Mouse (Mus musculus): ENCODE measurements around the gene Gpatch4.

Gene Gpatch4

DNA sequence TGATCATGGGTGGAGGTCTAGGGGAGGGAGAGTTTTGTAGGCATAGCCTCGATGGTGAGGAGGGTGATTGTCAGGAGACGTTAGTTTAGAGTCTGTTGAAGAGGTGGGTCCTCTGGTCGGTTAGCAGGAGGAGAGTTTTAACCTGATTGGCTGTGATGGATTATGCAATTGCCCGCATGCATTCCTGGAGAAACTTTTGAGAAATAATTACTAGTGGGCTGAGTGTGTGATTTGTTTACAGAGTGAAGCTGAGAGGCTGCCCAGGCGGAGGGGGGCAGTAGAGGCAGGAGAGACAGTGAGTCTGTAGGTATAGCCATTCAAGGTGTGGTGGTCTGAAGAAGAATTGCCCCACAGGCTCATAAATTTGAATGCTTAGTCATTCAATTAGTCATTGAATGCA, 9.4 kb upstream of the Gpatch4 start:
- DNase-seq = no peak

DNA sequence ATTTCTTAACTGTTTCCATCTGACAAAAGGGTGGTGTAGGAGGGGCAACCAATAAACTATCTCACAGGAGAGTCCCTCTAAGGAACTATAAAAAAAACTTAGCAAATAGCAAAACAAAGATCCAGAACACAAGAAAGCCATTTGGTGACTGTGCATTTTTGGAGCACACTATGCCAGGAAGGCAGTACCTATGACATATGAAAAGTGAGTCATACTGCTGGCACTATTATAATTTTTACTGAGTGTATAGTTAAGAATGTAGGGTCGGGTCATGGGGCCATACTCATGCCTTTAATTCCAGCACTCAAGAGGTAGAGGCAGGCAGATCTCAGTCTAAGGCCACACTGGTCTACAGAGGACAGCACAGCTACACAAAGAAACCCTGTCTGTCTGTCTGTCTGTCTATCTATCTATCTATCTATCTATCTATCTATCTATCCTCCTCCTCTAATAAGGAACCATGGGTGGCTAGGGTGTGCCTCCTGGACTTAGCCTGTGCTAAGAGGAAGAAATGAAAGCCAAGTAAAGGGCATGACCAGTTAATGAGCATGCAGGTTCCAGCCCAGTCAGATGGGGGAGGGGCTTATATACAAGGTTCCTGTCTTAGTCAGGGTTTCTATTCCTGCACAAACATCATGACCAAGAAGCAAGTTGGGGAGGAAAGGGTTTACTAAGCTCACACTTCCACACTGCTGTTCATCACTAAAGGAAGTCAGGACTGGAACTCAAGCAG, 7.2 kb upstream of the Gpatch4 start:
- DNase-seq = no peak

DNA sequence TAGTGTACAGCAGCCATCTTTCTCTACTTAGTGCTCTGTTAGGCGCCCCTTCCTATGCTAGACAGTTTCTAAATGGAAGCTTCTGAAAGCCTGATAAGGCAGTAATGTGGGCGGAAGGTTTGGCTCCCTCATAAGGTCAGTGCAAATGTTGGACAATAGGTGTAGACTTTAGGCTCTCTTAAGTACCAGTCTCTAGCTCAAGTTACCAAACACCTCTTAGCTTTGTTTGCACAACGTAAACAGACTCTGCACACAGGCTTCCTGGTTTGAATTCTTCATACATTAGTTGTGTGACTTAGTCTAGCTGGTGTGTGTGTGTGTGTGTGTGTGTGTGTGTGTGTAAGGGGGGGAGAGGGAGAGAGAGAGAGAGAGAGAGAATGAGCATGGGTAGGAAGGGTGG, 6.6 kb downstream of the Gpatch4 start:
- no peak for DNase-seq

DNA sequence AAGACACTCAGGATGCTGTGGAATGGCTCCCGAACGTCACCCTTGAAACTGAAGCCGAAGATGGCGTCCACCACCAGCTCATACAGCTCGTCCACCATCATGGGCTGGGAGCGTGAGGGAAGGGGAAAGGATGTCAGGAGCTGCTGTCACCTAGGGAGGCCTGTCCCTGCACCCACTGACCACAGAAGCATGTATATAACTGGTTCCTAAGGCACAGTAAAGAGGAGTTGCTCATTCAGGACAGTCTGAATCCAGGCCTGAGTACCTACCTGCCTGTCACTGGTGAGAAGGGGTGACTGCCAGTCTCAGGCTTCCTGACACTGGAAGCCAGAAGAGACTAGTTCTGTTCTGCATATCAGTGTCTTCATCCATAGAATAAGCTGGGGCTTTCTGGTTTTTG, 14.1 kb downstream of the Gpatch4 start:
- no peak for DNase-seq

DNA sequence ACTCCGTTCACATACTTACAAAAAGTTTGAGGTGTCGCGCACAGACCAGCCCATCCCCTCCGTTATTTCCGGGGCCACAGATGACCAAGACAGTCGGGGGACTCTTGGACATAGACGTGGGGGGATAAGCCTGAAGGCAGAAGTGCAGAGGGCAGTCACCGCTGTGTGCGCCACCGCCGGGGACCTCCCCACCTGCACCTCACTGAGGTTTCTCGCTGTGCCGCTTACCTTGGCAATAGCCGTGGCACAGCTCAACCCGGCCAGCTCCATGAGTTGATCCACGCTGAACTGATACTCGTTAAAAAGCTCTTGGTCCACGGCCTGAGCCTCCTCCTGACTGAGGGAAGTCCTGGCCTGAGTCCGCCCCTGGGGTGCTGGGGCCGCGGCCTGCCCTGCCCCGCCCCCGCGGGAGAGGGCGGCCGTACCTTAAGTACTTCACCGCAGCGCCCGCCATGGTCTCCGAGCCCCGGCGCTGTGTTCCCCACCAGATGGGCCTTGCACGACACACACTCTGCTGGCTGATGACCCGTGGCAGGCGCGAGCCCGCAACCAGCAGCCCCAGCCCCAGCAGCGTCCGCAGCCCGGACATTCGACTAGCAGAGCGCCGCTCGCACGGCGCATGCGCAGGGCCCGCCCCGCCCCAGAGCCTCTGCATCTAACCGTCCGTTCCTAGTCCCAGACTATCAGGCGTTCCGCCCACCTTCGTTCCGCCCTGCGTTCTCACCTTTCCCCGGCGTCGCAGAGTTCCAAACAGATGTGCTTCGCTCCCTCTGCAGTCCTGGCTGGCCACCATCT, 15.2 kb downstream of the Gpatch4 start, which contains the start of gene Naxe:
Naxe (minus strand) TSS at position 594 of the 795 bp plus-strand sequence.
- peak; percentile 67 to 72 for DNase-seq

DNA sequence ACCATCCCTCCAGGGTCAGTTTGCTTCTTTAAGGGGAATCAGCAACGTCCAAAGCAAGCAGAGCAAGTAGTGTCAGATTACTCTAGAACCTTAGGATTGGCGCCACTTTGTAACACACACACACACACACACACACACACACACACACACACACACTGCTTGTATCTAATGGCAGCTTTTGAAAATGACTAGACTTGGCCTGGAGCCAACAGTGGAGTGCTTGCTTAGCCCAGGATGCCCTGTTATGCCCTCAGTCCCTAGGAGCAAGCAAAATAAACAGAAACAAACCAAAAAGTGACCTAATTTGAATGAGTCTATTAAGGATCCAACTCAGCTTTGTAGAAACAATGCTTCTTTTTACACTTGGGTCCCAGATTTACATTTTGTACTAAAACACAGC, 25.5 kb downstream of the Gpatch4 start:
- no peak for DNase-seq

DNA sequence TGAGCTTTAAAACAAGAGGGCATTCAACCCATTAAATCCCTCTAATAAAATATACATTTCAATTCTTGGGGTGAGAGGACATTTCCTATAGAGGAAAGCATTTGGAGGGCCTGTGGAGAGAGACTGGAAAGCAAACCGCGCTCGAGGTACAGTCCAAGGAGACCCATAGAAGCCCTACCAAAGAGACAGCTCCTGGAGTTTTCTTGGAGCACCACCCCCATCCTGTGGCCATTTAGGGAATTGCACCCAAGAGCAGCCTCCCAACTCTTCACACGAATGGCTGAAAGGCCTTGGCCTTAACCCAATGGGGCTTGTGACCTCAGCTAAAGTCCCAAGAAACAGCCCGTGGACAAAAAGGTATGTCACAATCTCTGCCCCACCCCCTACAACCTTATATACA, 28.9 kb downstream of the Gpatch4 start:
- DNase-seq = peak; percentile 51

DNA sequence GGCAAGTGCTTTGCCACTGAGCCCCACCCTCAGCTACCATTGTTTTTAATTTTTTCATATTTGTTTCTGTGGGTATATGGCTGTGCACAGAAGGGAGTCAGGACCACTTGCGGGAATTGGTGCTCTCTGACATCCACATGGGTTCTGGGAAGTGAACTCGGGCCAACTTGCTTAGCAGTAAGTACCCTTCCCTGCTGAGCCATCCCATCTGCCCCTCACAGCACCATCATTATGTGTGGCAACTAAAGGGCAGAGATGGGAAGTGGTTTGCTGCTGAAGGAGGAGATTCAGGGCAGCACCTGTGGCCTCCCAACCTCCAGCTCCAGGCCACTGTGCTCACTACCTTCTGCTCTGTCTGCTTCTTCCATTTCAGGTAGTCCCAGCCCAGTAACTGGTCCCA, 30.7 kb downstream of the Gpatch4 start:
- DNase-seq = no peak

DNA sequence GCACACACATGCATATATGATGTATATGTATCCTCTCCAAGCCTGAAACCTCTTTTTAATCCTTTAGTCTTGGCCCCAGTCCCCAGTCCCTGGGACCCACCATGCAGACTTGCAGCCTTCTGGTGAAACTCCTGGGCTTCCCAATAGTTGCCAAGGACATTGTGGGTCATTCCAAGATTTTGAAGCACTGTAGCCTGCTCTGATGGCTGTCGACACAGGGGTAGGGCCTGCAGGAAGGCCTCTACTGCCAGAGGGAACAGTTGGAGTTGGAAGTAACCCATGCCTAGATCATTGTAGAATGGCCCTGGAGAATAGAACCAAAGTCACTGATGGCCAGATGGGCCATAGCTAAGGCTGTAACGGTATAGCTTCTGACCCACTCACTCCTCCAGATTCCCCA, 31.4 kb downstream of the Gpatch4 start:
- no peak for DNase-seq

DNA sequence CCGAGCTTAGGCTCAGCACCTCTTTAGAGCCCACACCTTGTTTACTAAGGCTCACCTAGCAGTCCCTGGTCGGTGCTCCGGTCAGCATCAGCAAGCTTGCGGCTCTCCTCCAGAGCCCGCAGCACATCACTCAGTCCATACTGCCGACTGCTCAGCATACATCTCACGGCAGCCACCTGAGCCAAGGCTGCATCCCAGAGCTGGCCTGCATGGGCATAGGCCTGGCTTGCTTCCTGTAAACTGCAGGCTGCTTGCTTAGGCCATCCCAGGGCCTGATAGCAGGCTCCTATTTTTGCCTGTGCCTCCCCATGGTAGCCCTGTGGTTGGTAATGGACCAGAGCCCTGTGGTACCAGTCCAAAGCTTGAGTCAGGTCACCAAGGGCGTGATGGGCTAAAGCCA, 31.9 kb downstream of the Gpatch4 start:
- DNase-seq = no peak

DNA sequence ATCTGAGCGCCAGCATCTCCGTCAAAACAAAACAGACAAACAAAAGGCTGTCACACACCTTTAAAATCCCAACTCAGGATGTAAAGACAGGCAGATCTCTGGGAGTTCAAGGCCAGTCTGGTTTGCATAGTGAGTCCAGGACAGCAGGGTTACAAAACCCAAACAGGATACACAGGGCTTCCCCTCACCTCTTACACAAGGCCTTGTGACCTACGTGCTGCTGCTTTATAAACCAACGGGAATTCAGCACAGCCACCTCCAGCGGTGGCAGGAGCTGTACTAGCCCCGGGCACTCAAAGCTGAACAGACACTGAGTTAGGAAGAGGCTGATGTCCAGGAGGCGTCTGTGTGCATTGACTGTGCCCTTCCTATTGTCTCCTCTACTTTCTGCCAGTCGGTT, 34.5 kb downstream of the Gpatch4 start:
- DNase-seq = no peak

DNA sequence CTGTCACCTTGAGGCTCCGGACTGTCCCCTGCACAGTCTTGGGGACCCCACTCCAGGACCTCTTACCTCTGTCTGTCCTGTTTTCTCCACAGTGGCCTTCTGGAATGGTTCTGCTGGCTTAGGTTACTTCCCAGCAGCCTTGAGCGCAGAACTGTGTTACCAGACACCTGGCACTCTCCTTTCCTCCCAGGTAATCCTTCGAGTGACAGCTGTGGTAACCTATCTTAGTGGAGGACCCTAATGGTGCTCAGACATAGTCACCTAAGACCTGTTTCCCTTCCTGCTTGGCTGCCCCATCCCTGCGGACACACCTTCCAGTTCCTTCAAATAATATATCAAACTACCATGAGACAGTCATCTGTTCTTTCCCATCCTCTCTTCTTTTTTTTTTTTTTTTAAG, 35.3 kb downstream of the Gpatch4 start, which contains the start of gene Ttc24:
Ttc24 (minus strand) TSS at position 101 of the 400 bp plus-strand sequence.
- DNase-seq = no peak

DNA sequence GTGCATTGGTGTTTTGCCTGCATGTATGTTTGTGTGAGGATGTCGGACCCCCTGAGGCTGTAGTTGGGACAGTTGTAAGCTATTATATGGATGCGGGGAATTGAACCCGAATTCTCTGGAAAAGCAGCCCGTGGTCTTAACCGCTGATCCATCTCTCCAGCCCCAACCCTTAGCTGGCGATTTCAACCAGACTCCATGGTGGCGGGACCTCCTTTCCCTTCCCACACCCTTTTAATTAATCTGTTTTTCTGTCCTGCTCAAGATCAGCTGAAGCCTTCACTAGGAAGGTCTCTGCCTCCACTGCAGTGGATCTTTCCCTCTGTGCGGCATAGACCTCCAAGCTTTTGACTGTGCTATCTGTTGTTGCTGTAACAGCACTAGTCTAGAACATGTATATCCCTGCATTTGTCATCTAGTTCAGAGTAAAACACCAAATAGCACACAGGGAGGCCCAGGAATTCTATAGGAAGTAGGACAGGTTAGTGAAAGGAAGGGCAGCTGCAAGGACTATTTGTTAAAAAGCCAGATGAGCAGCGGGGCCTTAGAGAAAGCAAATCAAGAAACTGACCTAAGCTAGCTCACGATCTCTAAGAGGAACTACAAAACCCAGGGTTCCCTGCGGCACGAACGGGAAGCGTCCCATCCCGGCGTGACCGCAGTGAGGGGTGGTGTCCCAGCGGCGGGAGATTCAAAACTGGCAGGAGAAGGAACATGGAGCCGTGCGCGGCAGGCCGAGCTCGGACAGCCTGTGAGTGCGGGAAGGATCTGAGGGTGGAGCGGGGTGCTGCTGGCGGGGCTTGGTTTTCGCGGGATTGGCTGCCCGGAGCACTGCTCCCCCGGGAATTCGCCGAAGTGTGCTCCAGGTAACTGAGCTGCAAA, 38.7 kb downstream of the Gpatch4 start, which contains the start of gene Iqgap3:
Iqgap3 (plus strand) TSS at position 627 of the 879 bp plus-strand sequence.
- peak; percentile 68 to 76 for DNase-seq

DNA sequence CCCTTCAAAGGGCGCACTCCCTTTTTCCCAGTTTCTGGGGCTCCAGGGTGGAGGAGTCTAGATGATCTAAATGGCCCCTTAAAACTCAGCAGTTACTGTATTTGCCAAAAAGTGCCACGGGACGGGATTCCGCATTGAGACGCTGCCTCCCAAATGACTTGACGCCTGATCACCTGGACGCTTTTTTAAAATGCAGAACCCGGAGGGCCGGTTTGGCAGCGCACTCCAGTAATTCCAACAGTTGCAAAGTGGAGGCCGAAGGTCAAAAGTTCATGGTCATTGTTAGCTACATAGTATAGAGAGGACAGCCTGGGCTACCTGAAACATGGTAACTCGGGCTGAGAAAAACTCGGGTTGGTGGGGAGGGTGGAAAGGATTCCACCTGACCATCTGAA, 39.3 kb downstream of the Gpatch4 start:
- no peak for DNase-seq

DNA sequence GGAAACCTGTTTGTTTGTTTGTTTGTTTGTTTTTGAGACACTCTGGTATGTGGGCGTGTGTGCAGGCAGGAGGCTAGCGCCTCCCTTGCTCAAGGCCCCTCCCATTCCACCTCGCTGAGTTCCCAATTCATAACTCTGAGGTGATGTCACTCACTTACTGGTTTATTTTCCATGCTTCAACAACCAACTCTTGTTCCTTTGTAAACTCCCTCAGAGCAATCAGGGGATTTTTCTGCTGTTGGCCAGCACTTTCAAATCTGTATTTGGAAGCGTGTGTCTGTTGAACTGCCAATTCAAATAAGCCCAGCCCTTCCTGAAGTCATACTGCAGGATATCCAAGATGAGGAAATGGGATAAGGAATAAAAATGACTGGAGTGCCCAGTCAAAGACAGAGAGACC, 39.8 kb downstream of the Gpatch4 start:
- no peak for DNase-seq

DNA sequence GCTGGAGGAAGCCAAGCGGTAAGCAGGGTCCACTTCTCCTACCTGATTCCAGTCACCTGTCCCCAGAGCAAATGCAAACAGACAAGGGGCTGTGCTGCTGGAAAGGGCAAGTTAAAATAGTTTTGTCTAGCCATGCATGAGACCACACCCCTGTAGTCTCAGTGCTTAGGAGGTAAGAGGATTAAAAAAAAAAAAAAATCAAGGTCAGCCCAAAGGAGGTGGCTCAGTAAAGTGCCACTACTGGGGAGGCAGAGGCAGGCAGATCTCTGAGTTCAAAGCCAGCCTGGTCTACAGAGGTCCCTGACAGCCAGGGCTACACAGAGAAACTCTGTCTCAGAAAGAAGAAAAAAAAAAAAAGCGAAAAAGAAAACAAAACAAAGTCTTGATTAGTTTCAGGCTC, 41.1 kb downstream of the Gpatch4 start:
- DNase-seq = no peak

DNA sequence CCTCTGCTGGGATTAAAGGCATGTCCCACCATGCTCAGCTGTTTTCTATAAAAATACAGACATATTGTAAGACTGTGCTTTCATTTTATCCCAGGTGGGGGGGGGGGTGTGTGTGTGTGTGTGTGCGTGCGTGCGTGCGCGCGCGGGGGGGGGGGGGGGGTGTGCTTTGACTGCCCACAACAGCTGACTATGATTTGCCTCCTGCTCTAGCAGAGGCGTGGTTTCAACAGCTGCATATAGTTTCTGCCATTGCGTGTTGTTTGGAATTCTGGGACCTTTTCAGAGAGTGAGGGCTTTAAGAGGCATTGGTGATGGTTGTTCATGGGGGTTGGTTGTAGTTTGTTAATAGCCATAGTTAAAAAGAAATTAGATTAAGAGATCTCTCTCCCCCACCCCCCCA, 42.6 kb downstream of the Gpatch4 start:
- no peak for DNase-seq

DNA sequence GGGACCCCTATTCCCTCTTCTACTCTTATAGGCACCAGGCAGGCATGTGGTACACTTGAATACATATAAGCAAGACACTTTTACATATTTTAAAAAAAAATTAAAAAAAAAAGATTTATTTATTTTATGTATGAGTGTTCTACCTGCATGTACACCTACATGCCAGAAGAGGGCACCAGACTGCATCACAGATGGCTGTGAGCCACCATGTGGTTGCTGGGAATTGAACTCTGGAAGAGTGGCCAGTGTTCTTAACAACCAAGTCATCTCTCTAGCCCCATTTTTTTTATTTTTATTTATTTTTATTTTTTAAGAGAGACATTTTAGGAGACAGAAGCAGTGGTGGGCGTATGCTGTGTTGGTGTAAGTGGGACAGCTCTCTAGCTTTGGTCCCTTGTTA, 44.8 kb downstream of the Gpatch4 start:
- DNase-seq = no peak

DNA sequence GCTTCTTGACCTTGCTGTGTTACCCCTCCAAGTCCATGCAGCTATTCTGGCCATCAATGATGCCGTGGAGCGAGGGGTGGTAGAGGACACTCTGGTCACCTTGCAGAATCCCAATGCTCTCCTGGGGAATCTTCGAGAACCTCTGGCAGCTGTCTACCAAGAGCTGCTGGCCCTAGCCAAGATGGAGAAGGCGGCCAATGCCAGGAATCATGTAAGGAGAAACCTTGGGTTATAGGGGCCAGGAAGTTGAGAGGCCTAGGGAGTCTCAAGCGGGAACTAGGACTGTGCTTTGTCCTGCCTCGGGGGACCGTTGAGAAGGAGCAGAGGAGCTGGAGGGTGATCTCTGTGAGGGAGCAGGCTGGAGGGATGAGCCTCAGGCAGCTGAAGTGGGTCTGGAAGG, 47.2 kb downstream of the Gpatch4 start:
- no peak for DNase-seq

DNA sequence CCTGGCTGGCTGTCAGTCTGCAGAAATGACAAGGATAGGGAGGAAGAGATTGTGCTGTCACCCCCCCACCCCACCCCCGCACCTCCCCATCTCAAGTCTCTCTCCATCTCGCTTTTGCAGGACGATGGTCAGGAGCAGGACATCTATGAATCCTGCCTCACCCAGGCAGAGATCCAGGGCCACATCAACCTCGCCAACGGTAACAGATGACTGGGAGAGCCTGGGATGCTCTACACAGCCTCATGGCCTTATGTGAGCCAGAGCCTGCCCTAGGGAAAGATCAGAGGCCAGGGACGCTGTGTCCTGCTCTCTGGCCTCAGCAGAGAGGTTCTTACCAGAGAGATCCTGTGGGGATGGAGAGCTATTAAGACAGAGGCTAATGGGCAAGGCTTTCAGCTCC, 47.7 kb downstream of the Gpatch4 start:
- DNase-seq = no peak

DNA sequence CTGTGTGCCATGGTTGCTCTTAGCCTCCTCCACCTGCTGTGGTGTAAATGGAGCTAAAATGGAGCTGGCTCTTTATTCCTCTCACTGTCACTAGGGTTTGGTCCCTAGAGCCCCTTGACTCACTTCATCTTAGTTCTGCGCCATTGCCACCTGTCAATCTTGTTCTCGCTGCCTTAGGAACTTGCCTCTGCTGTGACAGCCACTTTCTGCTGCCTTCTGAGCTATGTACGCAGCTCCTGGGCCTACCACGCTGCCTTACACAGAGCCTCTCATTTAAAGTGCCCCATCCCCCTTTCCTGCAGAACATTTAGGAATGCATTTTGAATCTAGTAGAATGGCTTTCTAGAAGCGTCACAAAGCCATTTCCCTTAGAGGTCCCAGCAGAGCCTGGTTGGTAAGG, 51.2 kb downstream of the Gpatch4 start:
- no peak for DNase-seq

DNA sequence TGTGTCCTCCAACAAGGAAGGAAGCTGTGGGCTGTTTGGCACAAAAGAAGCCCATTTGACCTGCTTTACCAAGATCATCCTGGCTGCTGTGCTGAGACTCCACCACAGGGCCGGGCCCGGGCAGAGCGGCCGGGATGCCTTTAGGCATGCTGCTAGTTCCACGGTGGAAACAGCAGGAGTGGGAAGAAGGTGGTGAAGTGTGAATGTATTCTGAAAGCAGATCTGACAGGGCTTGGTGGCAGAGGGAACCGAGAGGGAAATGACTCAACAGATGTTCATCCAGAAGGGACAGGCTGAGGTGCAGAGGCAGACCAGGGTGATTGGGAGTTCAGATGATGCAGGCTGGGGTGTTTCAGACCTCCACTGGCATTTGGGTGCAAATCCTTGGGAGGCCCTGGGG, 54.8 kb downstream of the Gpatch4 start:
- no peak for DNase-seq

DNA sequence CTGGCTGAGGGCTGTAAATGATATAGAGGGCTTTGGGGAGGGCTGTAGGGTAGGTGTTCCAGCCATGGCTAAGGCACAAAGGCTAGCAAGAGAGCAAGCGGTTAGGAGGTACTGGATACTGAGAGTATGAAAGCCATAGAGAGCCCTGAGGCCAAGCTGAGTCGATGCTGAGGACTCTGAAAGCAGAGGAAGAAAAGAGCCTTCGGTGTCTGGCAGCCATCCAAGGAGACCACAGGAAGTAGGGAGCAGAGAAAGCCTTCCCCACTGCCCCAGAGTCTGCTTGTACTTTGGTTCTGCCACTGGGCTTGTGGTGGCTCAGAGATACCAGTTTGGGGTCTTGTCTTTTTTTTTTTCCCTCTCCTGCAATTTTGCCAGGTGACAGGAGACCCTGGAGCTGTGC, 57.3 kb downstream of the Gpatch4 start:
- no peak for DNase-seq

Data from thymus, adult 18-20 months (tissue).